Mouse (Mus musculus) adrenal gland, postnatal 25 days (tissue): ENCODE measurements around the gene Unk. TPM values are rescaled to one million over a fixed set of nuclear protein-coding genes. Genes with fewer than 3 reads are reported as not detected.

ENCODE experiments used
- DNase-seq: peaks from one replicate; pipeline ENCODE4 v3.0.0; 2021; ENCODE audit warnings: mixed read lengths
- long read RNA-seq: library from polyadenylated mRNA; stranded (forward); transcript quantifications from one replicate; pipeline ENCODE4 v2.0.0, GENCODE M21; 2021
- total RNA-seq: library from RNA; stranded (reverse); gene quantifications from 2 replicates; pipeline ENCODE4 v1.2.3, GENCODE M21; 2021

The Unk gene
- 25.8 and 27.4 TPM in 2 replicates for total RNA-seq
- long read RNA-seq, partial matches to known transcripts: 0 of 3 reads
- long read RNA-seq, other reads (novel, unspliced or antisense): 2 of 3 reads

DNA sequence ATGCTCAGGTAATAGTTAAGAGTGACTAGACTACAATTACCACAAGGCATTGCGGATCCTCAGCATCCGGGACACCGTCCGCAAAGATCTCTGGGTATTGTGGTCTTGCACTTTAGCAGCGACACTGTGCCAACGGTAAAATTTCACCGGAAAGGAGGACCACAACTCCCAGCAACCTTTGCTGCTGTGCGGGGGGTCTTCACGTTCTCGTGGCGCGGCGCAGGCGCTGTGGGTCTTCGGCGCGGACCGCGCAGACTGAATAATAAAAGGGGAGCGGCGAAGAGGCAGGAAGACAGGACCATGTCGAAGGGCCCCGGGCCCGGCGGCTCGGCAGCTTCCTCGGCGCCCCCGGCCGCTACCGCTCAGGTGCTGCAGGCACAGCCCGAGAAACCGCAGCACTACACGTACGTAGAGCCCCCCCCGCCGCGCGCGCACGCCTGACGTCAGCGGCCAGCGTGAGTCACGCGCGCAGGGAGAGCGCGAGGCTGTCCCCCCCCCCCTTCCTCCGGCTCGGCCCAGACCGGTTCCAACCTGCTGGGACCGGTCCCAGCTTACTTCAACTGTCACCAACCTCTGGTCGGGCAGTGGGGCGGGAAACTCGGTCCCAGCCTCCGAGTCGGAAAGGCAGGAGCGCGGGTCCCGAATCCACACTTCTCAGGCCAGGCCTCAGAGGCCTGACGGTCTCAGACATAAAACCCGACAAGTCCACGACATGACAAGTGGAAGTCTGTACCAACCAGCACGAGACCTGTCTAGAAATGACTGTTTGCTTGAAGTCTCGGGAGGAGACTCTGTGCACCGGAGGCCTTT is at the start of gene Unk:
Unk (plus strand) TSS at position 235 of the 810 bp plus-strand sequence.
- DNase-seq: peak; percentile 92

DNA sequence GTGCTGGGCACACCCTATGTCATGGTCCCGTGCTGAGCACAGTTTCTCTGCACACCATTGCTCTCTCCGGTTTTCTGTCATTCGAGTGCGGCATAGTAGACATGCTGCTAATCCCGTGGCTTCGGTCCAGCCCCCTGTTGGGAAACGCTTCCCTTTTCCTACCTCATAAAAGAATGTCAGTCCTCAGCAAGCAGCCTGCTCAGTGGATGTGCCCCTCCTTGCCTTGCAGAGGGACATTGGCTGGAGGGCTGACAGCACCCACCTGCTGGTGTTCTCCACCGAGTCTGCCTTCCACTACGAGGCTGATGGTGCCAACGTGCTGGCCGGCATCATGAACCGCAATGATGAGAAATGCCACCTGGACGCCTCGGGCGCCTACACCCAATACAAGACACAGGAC is 47.6 kb upstream of the Unk start:
- DNase-seq: no peak

- DNase-seq: no peak
Observed at GRCm38 (mm10) chr11:115983291-115983690, 46.8 kb upstream of the Unk start.

DNA sequence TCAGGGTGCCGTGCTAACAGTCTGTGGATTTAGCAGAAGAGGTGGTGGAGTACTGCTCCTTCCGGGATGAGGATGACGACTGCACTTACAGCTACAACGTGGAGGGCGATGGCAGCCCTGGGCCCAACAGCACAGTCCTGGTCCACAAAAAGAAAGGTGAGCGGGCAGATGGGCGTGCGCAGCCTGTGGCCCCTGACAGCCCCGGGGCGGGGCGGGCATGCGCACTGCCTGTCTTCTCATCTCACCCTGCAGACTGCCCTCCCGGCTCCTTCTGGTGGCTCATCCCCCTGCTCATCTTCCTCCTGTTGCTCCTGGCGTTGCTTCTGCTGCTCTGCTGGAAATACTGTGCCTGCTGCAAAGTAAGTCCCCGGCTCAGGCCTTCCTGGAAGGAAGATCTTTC is 40.4 kb upstream of the Unk start:
- DNase-seq: no peak

DNA sequence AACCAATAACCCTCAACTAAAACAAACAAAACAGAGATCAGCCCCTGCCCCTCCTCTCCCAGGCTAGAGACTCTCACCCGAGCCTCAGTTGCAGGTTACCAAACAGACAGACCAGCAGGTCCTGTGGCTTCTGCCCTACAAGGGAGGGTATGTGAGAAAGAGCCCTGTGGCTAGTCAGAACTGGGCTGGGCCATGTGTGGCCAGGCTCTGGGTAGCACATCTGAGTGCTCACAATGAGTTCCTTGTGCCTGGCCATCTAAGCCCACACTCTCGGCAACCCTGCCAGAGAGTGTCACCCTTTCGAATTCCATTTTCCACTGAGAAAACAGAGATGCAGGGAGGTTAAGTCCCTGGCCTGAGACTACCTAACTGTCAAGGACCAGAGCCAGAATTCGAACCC is 38.0 kb upstream of the Unk start:
- DNase-seq: no peak

GRCm38 (mm10) chr11:115995256-115995655 is 34.9 kb upstream of the Unk start:
- no peak for DNase-seq

DNA sequence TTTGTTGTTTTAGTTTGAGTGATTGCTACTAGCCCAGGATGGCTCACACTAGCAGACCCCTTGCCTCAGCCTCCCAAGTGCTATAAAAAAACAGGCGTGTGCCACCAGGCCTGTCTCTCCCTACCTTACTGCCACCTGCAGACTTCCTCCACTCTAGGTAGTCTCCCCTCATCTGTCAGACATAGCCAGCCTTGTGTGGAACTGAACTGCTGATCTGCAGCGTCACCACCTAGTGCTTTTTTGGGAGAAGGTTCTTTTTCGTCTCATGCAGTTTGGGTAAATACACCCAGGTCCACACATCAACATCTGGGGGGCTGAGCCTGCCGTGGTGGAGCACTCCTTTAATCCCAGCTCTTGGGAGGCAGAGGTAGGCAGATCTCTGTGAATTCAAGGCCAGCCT is 33.1 kb upstream of the Unk start:
- DNase-seq: no peak

DNA sequence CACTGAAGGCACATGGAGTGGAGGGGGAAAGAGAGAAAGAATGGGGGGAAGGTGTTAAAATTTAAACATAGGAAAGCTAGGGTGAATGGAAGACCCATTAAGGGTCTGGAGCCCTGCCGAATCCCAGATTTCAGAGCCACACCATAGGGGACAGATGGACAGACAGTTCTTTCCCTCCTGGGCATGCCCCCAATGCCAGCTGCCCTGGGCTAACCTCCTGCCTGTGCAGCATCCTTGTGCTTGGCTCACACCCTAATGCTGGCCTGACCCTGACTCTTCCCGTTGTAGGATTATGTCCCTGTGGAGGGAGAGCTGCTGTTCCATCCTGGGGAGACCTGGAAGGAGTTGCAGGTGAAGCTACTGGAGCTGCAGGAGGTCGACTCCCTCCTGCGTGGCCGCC is 32.5 kb upstream of the Unk start:
- DNase-seq: no peak

GRCm38 (mm10) chr11:115999027-115999426 is 31.1 kb upstream of the Unk start:
- no peak for DNase-seq

GRCm38 (mm10) chr11:115999538-116000143 is 30.5 kb upstream of the Unk start:
- peak; percentile 75 for DNase-seq

GRCm38 (mm10) chr11:116000607-116001006 is 29.5 kb upstream of the Unk start:
- DNase-seq: no peak

DNA sequence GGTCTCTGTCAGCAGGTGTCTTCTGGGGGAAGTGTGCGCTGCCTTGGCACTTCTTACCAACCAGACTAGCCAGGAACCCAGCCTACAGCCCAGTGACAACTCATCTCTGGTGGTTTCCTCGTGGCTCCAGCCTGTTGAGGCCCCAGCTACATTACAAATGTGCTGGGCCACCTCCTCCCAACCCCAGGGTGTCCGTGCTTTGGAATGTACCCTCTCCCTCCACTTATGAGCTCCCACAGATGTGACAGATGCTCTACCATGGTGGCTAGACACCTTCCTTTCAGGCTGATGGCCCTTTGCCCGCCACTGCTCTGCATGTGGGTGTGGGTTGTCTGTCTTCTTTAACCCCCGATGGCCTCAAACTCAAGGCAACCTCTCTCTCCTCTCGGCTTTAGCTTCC is 28.4 kb upstream of the Unk start:
- no peak for DNase-seq

- no peak for DNase-seq
Observed at GRCm38 (mm10) chr11:116002894-116003293, 27.2 kb upstream of the Unk start.

- no peak for DNase-seq
Observed at GRCm38 (mm10) chr11:116004186-116004823, 25.8 kb upstream of the Unk start.

DNA sequence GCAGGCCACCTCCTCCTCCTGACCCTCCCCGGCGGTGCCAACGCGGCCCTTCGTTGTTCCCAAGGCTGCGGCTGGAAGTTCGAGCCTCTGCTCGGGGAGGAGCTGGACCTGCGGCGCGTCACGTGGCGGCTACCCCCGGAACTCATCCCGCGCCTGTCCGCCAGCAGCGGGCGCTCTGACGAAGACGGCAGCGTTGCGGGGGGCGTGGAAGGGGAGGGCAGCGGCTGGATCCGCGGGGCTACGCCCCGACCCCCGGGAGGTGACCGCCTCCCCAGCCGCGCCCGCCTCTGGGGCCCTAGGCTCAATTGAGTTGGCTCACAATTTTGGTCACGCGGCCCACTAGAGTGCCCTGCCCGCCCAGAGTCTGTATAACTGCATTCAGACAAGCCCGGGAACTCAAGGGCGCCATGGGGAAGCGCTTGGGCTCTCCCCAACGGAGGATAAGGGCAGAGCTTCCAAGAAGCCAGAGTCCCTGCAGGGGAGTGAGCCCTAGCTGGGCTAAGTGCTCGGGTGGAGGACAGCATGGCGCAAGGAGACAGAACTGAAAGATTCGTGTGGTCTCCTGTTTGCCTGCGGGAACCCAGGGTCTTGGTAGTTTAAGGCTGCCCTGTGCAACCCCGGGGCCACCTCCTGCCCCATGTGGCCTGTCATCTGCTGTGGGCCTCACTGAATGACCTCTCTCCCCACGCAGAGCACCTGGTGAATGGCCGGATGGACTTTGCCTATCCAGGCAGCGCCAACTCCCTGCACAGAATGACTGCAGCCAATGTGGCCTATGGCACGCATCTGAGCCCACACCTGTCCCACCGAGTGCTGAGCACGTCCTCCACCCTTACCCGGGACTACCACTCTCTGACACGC is 25.1 kb upstream of the Unk start:
- peak; percentile 84 for DNase-seq

- DNase-seq: no peak
Observed at GRCm38 (mm10) chr11:116005701-116006419, 24.3 kb upstream of the Unk start.

- no peak for DNase-seq
Observed at GRCm38 (mm10) chr11:116007095-116007850, 22.8 kb upstream of the Unk start.

GRCm38 (mm10) chr11:116008411-116008810 is 21.7 kb upstream of the Unk start:
- no peak for DNase-seq

- no peak for DNase-seq
Observed at GRCm38 (mm10) chr11:116008832-116009375, 21.2 kb upstream of the Unk start.

GRCm38 (mm10) chr11:116009661-116010060 is 20.5 kb upstream of the Unk start:
- DNase-seq: no peak

GRCm38 (mm10) chr11:116010146-116010545 is 20.0 kb upstream of the Unk start:
- no peak for DNase-seq
